Mouse (Mus musculus) Patski (cell line): ENCODE results near the gene Fam229b. TPM values are rescaled to one million over a fixed set of nuclear protein-coding genes. Genes with fewer than 3 reads are reported as not detected.

Experiments used
- ATAC-seq: fragments of 100-300 bp; one replicate; pipeline ENCODE4 v1.8.0; 2021
- CTCF ChIA-PET: fragments of 350-600 bp; sonication (Branson Sonifier 250); formaldehyde crosslinking; loops from one replicate; lab custom pipeline; 2022; ENCODE audit warnings: inconsistent platforms; lab: Charles Lee
- POLR2A ChIA-PET: fragments of 350-600 bp; sonication (Branson Sonifier 250); formaldehyde crosslinking; loops from one replicate; lab custom pipeline; 2022; ENCODE audit warnings: antibody characterized with exemption, inconsistent platforms; lab: Charles Lee
- DNase-seq: peaks from one replicate; pipeline ENCODE4 v3.0.0-alpha.2; 2011; ENCODE audit warnings: low read depth, low spot score
- H3K27me3 ChIP-seq: fragments of 371-371 bp; one replicate; pipeline ENCODE4 v1.5.1; 2021
- CTCF ChIP-seq: fragments of 100-300 bp; IDR thresholded peaks from one replicate; pipeline ENCODE4 v1.5.1; 2021
- in situ Hi-C: fragments of 300-500 bp; cut with MboI; formaldehyde crosslinking; loops from 3 replicates; pipeline ENCODE4 v1.11.1; 2018; ENCODE audit warnings: low pct_unique_long_range_greater_than_20kb, mixed read lengths
- polyA plus RNA-seq: library from polyadenylated mRNA; unstranded; gene quantifications from one replicate; pipeline ENCODE4 v1.2.3, GENCODE M21; 2021

Fam229b gene
- polyA plus RNA-seq, 1 experiment from 2014 or later = 26.0 TPM

DNA sequence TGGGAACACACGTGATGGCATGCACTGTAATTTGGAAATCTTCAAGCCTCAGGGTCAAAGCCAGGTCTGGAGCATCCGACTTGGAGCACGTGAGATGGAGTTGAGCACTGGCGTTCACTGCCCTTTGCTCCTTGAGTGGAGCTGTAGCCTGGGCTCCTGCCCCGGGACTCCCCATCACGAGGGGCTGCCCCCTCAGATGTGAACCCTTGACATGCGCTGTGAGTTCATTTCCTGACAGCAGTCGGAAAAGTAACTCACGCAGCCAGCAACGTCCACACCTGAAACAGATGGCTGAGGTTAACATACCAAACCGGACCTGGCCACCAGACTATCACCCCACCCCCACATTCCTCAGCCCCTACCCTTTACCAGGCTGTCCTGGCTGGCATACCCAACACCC is 33.9 kb upstream of the Fam229b start:
- CTCF ChIA-PET = no interaction called here
- in situ Hi-C loops = loop anchor here (25.0 kb wide), 1 partner anchor 645 kb away; no protein-coding TSS in a partner anchor
- POLR2A ChIA-PET = no interaction called here
- ATAC-seq (no peak), DNase-seq (no peak)
- peaks cover 3% of the 10 kb centered on the region for H3K27me3 ChIP-seq
- no peak for TF ChIP-seq CTCF

DNA sequence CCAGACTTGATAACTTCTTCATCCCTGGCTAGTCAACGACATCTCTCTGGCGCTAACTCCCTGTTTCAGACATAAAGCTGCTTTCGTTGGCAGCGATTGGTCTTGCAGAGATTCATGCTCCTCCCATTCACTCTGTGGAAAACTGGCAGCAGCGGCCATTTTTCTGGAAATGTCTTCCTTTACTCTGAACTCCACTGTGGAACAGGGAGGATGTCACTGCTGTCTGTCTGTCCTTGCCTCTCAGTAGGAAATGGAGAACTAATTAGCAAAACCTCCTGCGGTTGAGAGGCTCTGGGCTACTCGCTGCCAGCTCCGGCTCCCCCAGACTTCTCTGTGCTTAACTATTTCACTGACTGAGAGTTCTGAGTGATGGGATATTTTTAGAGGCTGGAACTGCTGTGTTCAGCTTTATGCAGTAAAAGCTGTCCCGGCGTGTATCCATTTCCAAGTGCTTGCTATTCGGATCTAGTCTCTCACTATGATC is 32.0 kb upstream of the Fam229b start:
- H3K27me3 ChIP-seq = peaks cover 3% of the 10 kb centered on the region
- no peak for TF ChIP-seq CTCF
- ATAC-seq (no peak), DNase-seq (no peak)
- CTCF ChIA-PET = interaction anchor here (0.9 kb wide), 1 partner anchor 354 kb away, joined by 3 read pairs; no protein-coding TSS in a partner anchor
- POLR2A ChIA-PET = no interaction called here
- in situ Hi-C loops = loop anchor here (25.0 kb wide), 1 partner anchor 647 kb away; no protein-coding TSS in a partner anchor

DNA sequence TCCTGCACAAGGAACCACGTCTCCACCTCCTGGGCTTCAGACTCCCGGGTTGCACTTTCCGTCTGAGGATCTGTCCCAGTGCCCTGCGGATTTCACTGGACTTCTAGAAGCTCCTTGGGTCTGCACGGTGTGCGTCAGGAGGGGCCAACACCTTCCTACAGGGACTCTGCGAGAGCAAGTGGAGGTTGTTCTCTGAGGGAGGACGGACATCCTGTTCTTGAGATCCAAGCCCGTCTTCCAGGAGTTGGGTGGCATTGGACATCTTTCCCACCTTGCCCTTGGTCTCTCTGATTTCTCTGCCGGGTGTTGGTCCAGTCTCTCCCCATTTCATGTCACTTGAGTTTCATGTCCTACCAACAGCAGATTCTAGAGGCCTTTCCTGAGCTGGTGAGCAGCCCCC is 30.0 kb upstream of the Fam229b start, which contains the start of gene Ccn6:
TSS of gene Ccn6 (minus strand) at position 101 of the 400 bp plus-strand sequence.
- POLR2A ChIA-PET = interaction anchor here (1.0 kb wide), 1 partner anchor 569 kb away, joined by 3 read pairs; no protein-coding TSS in a partner anchor
- in situ Hi-C loops = loop anchor here (25.0 kb wide), 1 partner anchor 649 kb away; no protein-coding TSS in a partner anchor
- TF ChIP-seq CTCF = no peak
- DNase-seq = no peak
- no peak for ATAC-seq
- CTCF ChIA-PET = interaction anchor here (1.1 to 1.2 kb wide), 2 partner anchors 9 to 11 kb away, joined by 3 to 4 read pairs; no protein-coding TSS in a partner anchor
- H3K27me3 ChIP-seq = peaks cover 3% of the 10 kb centered on the region

DNA sequence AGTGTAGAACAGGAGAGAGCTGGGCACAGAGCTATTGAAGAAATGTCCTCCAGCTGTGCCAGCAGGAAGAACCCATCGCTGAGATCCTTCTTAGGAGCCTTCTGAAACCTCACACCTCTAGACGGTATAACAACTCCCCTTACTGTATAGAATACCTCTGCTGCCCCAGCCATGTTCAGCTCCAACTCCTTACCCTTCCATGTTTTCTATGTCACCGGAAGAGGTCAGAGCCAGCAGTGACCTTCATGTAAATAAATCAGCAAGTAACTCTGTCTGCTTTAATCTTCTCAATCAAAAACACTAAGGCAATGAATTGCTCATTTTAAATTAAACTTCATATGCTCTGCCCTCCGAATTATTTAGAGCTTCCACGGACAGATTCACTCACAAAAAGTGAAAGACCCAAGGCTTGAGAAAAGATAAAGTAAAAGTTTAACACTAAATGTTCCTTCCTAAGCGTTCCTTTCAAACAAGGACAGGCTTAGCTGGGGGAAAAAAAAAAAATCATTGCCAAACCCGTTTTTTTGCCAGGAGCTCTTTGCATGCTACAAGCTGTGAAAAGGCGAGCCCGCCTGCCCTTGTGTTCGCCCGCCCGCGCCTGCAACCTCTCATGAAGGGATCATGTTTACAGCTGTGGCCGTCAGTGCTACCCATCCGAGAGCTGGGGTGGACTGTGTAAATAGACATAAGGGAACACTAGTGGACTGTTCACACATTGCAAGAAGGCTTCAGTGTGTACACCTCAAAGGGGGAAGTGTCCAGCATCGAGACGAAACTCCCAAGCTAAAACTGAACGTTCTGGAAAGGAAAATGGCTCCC is 29.2 kb upstream of the Fam229b start:
- peaks cover 3% of the 10 kb centered on the region for H3K27me3 ChIP-seq
- ChIA-PET POLR2A (no interaction called here), CTCF (interaction anchor here (1.1 to 1.2 kb wide), 2 partner anchors 9 to 10 kb away, joined by 3 to 4 read pairs; no protein-coding TSS in a partner anchor)
- in situ Hi-C loops = loop anchor here (25.0 kb wide), 1 partner anchor 649 kb away; no protein-coding TSS in a partner anchor
- ATAC-seq = no peak
- no peak for TF ChIP-seq CTCF
- DNase-seq = no peak

DNA sequence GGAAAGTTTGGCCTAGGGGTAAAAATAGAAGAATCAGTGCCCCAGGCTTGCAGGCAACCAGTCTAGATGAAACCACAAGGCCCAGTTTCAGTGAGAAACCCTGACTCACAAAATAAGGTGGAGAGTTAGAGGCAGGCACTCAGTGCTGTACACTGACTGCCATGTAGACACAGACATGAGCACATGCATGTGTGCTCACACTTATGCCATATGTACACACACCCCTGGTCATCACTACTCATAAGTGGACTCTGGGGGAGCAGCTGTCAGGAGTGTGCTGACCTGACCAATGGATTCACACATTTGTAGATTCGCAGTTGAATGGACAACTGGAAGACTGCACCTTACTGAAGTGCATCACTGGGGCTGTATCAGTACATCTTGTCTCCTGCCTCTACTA is 27.7 kb upstream of the Fam229b start:
- ATAC-seq = no peak
- peaks cover 3% of the 10 kb centered on the region for H3K27me3 ChIP-seq
- no peak for DNase-seq
- ChIA-PET POLR2A (no interaction called here), CTCF (no interaction called here)
- in situ Hi-C loops = loop anchor here (25.0 kb wide), 1 partner anchor 651 kb away; no protein-coding TSS in a partner anchor
- TF ChIP-seq CTCF = no peak

DNA sequence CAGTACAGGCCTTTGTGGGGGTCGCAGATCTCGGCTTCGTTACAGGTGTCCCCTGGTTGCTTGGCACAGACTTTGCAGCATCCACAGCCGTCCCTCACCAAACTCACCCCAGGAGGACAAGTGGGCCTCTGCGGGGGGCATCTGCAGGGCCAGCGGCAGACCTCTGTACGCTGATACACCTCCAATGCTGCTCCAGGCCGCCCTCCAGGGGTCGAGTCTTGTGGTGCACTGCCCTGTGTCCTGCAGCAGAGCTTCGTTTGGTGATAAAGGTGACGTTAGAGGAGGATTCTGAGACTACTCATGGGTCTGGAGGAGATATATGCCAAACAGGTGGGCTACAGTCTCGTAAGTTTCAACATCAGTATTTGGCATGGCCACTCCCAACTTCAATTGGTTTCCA is 24.6 kb upstream of the Fam229b start:
- POLR2A ChIA-PET = no interaction called here
- ATAC-seq = no peak
- CTCF ChIA-PET = no interaction called here
- no peaks in the 10 kb centered on the region for H3K27me3 ChIP-seq
- no peak for TF ChIP-seq CTCF
- no peak for DNase-seq
- in situ Hi-C loops = loop anchor here (25.0 kb wide), 1 partner anchor 654 kb away; no protein-coding TSS in a partner anchor

DNA sequence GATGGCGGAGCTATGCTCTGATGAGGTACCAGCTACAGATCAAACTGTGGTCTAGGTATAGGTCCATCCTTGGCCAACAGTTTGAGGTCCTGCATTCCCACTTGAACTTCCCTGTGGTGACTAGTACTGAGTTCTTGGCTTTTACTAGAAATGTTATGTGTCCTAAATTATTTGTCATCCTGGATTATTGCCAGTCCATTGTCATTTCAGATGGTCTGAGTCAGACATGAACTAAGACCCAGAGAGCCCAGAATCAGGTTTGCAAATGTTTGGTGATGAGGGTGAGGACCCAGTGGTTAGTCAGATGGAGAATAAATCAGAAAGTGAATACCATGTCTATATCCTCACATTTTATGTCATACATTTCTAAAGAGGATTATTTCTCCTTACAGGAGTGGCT is 23.6 kb upstream of the Fam229b start:
- H3K27me3 ChIP-seq = no peaks in the 10 kb centered on the region
- DNase-seq (no peak), ATAC-seq (no peak)
- POLR2A ChIA-PET = no interaction called here
- in situ Hi-C loops = loop anchor here (25.0 kb wide), 1 partner anchor 655 kb away; no protein-coding TSS in a partner anchor
- no peak for TF ChIP-seq CTCF
- CTCF ChIA-PET = interaction anchor here (0.6 to 1.0 kb wide), 2 partner anchors 13 to 14 kb away, joined by 3 read pairs; no protein-coding TSS in a partner anchor

DNA sequence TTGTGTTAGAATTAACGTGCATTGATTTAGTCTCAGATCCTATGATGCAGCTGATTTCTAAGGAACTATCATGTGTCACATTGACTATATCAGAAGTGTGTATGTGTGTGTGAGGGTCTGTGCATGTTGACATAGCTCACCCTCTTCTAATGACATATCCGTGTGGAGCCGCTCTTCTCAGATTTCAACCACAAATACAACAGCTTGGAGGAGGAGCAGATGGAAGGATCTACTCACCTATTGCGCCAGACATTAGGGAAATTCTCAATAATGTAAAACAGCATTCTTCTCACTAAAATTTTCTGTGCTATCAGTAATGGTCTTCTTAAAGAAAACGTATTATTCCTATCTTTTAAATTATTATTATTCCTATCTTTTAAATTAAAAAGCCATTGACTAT is 23.0 kb upstream of the Fam229b start:
- in situ Hi-C loops = loop anchor here (25.0 kb wide), 1 partner anchor 656 kb away; no protein-coding TSS in a partner anchor
- DNase-seq (no peak), ATAC-seq (no peak)
- POLR2A ChIA-PET = no interaction called here
- TF ChIP-seq CTCF = no peak
- no peaks in the 10 kb centered on the region for H3K27me3 ChIP-seq
- CTCF ChIA-PET = interaction anchor here (1.0 to 2.0 kb wide), 3 partner anchors 11 to 14 kb away, joined by 3 to 4 read pairs (median 4); no protein-coding TSS in a partner anchor

DNA sequence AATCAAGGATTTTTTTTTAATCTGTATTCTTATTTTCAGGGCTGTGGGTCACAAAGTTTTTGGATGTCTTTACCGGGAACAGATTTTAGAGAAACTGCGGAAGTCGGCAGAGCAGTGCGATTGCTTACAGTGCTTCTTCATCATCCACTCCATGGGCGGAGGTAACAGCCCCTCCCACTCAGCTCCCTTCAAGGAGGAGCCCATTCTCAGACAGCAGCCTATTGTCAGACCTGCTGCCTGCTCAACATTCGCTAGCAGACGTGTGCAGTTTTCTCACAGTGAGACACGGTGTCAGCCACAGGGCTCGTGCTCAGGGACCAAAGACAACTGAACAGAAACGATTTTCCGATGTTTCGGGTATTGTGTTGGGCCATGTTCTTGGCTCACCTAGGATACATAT is 8.5 kb upstream of the Fam229b start:
- POLR2A ChIA-PET = no interaction called here
- ATAC-seq (no peak), DNase-seq (no peak)
- in situ Hi-C loops = no loop called here
- H3K27me3 ChIP-seq = no peaks in the 10 kb centered on the region
- no peak for TF ChIP-seq CTCF
- CTCF ChIA-PET = interaction anchor here (1.5 to 1.6 kb wide), 2 partner anchors 11 to 28 kb away, joined by 3 read pairs; no protein-coding TSS in a partner anchor

DNA sequence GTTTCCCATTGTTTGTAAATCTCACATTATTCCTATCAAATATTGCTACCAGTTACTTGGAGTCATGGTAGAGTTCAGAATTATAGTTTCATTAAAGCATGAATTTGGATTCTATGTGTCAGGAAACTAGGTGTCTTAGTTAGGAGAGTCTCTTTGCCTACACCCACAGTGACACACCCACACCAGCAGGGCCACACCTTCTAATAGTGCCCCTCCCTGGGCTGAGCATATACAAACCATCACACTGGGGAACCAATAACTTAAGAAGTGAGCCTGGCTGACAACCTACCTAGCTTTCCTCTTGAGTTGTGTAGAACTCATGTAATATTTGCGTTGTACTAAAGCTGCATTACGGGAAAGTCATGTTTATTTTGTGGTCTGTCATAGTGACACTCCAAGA is 7.7 kb upstream of the Fam229b start:
- POLR2A ChIA-PET = no interaction called here
- no peaks in the 10 kb centered on the region for H3K27me3 ChIP-seq
- TF ChIP-seq CTCF = no peak
- DNase-seq (no peak), ATAC-seq (no peak)
- in situ Hi-C loops = no loop called here
- CTCF ChIA-PET = no interaction called here
